Mouse (Mus musculus): Measurements from ENCODE around the gene Nolc1. TPM values are rescaled to one million over a fixed set of nuclear protein-coding genes. Genes with fewer than 3 reads are reported as not detected.
"Not testable (repeated sequence)": the region's sequence is repeated elsewhere in the genome, so short reads cannot be mapped to it uniquely, and the experiment has no call there.

The Nolc1 gene
- polyA plus RNA-seq, 1 experiment from 2014 or later: 22.5 TPM

GRCm38 (mm10) chr19:46110781-46111180 lies 35.1 kb downstream of the Nolc1 start:
- Histone ChIP-seq H3K27me3 (replicated peaks; ENCODE audit: insufficient read depth, low read length) (no peaks in the 10 kb centered on the region), H3K4me2 (replicated peaks; ENCODE audit: low read depth, low read length) (no peak overlapping the region), H3K9ac (replicated peaks; ENCODE audit: low read depth) (no peak overlapping the region), H3K27ac (ENCODE audit: low read length) (no peak overlapping the region), H3K9me3 (ENCODE audit: low read length) (no peaks in the 10 kb centered on the region), H3K4me3 (ENCODE audit: low read depth, low read length) (no peak overlapping the region), H3K4me1 (ENCODE audit: insufficient read depth, low read depth, low read length) (no peaks in the 10 kb centered on the region), H3K36me3 (ENCODE audit: insufficient read depth, low read length) (no peaks in the 10 kb centered on the region)
- ATAC-seq (no peak), DNase-seq (ENCODE audit: low spot score) (no peak)
- TF ChIP-seq EP300 (IDR thresholded peaks at IDR 0.05) (no peak), CTCF (IDR thresholded peaks at IDR 0.05) (no peak)
- WGBS: 81% methylated on average over 5 of the region's 5 CpGs

- Histone ChIP-seq H3K27ac (ENCODE audit: low read length) (no peak overlapping the region), H3K27me3 (replicated peaks; ENCODE audit: insufficient read depth, low read length) (no peaks in the 10 kb centered on the region), H3K9ac (replicated peaks; ENCODE audit: low read depth) (no peak overlapping the region), H3K4me2 (replicated peaks; ENCODE audit: low read depth, low read length) (no peak overlapping the region), H3K4me3 (ENCODE audit: low read depth, low read length) (no peak overlapping the region), H3K9me3 (ENCODE audit: low read length) (no peaks in the 10 kb centered on the region), H3K4me1 (ENCODE audit: insufficient read depth, low read depth, low read length) (no peaks in the 10 kb centered on the region), H3K36me3 (ENCODE audit: insufficient read depth, low read length) (no peaks in the 10 kb centered on the region)
- peak; percentile 24 for TF ChIP-seq CTCF (IDR thresholded peaks at IDR 0.05)
- TF ChIP-seq EP300 (IDR thresholded peaks at IDR 0.05): no peak
- DNase-seq (ENCODE audit: low spot score) (no peak), ATAC-seq (no peak)
- WGBS: 38% methylated on average over 4 of the region's 4 CpGs
Observed at GRCm38 (mm10) chr19:46114617-46115016, 39.0 kb downstream of the Nolc1 start.

- no peak overlapping the region for H3K4me2 ChIP-seq (replicated peaks; ENCODE audit: low read depth, low read length)
- WGBS: 78% methylated on average over 3 of the region's 3 CpGs
- DNase-seq (ENCODE audit: low spot score) (no peak), ATAC-seq (no peak)
- H3K27ac ChIP-seq (ENCODE audit: low read length): no peak overlapping the region
- no peak overlapping the region for H3K4me3 ChIP-seq (ENCODE audit: low read depth, low read length)
- H3K27me3 ChIP-seq (replicated peaks; ENCODE audit: insufficient read depth, low read length): no peaks in the 10 kb centered on the region
- H3K4me1 ChIP-seq (ENCODE audit: insufficient read depth, low read depth, low read length): no peaks in the 10 kb centered on the region
- H3K9me3 ChIP-seq (ENCODE audit: low read length): no peaks in the 10 kb centered on the region
- TF ChIP-seq EP300 (IDR thresholded peaks at IDR 0.05): no peak
- no peak for TF ChIP-seq CTCF (IDR thresholded peaks at IDR 0.05)
- H3K9ac ChIP-seq (replicated peaks; ENCODE audit: low read depth): no peak overlapping the region
- no peaks in the 10 kb centered on the region for H3K36me3 ChIP-seq (ENCODE audit: insufficient read depth, low read length)
Observed at GRCm38 (mm10) chr19:46119458-46119857, 43.8 kb downstream of the Nolc1 start.

- ATAC-seq: no peak
- Histone ChIP-seq H3K4me2 (replicated peaks; ENCODE audit: low read depth, low read length) (no peak overlapping the region), H3K4me1 (ENCODE audit: insufficient read depth, low read depth, low read length) (no peaks in the 10 kb centered on the region), H3K27ac (ENCODE audit: low read length) (no peak overlapping the region), H3K9ac (replicated peaks; ENCODE audit: low read depth) (no peak overlapping the region), H3K9me3 (ENCODE audit: low read length) (no peaks in the 10 kb centered on the region), H3K27me3 (replicated peaks; ENCODE audit: insufficient read depth, low read length) (no peaks in the 10 kb centered on the region), H3K4me3 (ENCODE audit: low read depth, low read length) (no peak overlapping the region), H3K36me3 (ENCODE audit: insufficient read depth, low read length) (no peaks in the 10 kb centered on the region)
- DNase-seq (ENCODE audit: low spot score): peak; percentile 14
- no peak for TF ChIP-seq EP300 (IDR thresholded peaks at IDR 0.05)
- TF ChIP-seq CTCF (IDR thresholded peaks at IDR 0.05): no peak
- WGBS: 44% methylated on average over 6 of the region's 6 CpGs
Observed at GRCm38 (mm10) chr19:46120872-46121271, 45.2 kb downstream of the Nolc1 start.

GRCm38 (mm10) chr19:46123876-46124275 lies 48.2 kb downstream of the Nolc1 start:
- DNase-seq (ENCODE audit: low spot score) (no peak), ATAC-seq (no peak)
- WGBS: 75% methylated on average over 3 of the region's 3 CpGs
- no peaks in the 10 kb centered on the region for H3K27me3 ChIP-seq (replicated peaks; ENCODE audit: insufficient read depth, low read length)
- no peak overlapping the region for H3K27ac ChIP-seq (ENCODE audit: low read length)
- no peaks in the 10 kb centered on the region for H3K9me3 ChIP-seq (ENCODE audit: low read length)
- no peaks in the 10 kb centered on the region for H3K4me1 ChIP-seq (ENCODE audit: insufficient read depth, low read depth, low read length)
- no peak for TF ChIP-seq CTCF (IDR thresholded peaks at IDR 0.05)
- no peak for TF ChIP-seq EP300 (IDR thresholded peaks at IDR 0.05)
- H3K4me3 ChIP-seq (ENCODE audit: low read depth, low read length): no peak overlapping the region
- no peak overlapping the region for H3K9ac ChIP-seq (replicated peaks; ENCODE audit: low read depth)
- H3K36me3 ChIP-seq (ENCODE audit: insufficient read depth, low read length): no peaks in the 10 kb centered on the region
- no peak overlapping the region for H3K4me2 ChIP-seq (replicated peaks; ENCODE audit: low read depth, low read length)

- H3K9me3 ChIP-seq (ENCODE audit: low read length): no peaks in the 10 kb centered on the region
- H3K27me3 ChIP-seq (replicated peaks; ENCODE audit: insufficient read depth, low read length): no peaks in the 10 kb centered on the region
- DNase-seq (ENCODE audit: low spot score) (no peak), ATAC-seq (no peak)
- TF ChIP-seq CTCF (IDR thresholded peaks at IDR 0.05): no peak
- no peak for TF ChIP-seq EP300 (IDR thresholded peaks at IDR 0.05)
- no peaks in the 10 kb centered on the region for H3K36me3 ChIP-seq (ENCODE audit: insufficient read depth, low read length)
- no peak overlapping the region for H3K9ac ChIP-seq (replicated peaks; ENCODE audit: low read depth)
- no peaks in the 10 kb centered on the region for H3K4me1 ChIP-seq (ENCODE audit: insufficient read depth, low read depth, low read length)
- H3K27ac ChIP-seq (ENCODE audit: low read length): no peak overlapping the region
- no peak overlapping the region for H3K4me2 ChIP-seq (replicated peaks; ENCODE audit: low read depth, low read length)
- no peak overlapping the region for H3K4me3 ChIP-seq (ENCODE audit: low read depth, low read length)
Observed at GRCm38 (mm10) chr19:46124651-46125050, 49.0 kb downstream of the Nolc1 start.

- no peak overlapping the region for H3K4me3 ChIP-seq (ENCODE audit: low read depth, low read length)
- no peak overlapping the region for H3K9ac ChIP-seq (replicated peaks; ENCODE audit: low read depth)
- ATAC-seq: no peak
- H3K9me3 ChIP-seq (ENCODE audit: low read length): no peaks in the 10 kb centered on the region
- no peak overlapping the region for H3K27ac ChIP-seq (ENCODE audit: low read length)
- no peaks in the 10 kb centered on the region for H3K27me3 ChIP-seq (replicated peaks; ENCODE audit: insufficient read depth, low read length)
- DNase-seq (ENCODE audit: low spot score): no peak
- no peak for TF ChIP-seq CTCF (IDR thresholded peaks at IDR 0.05)
- no peak for TF ChIP-seq EP300 (IDR thresholded peaks at IDR 0.05)
- no peaks in the 10 kb centered on the region for H3K4me1 ChIP-seq (ENCODE audit: insufficient read depth, low read depth, low read length)
- H3K36me3 ChIP-seq (ENCODE audit: insufficient read depth, low read length): no peaks in the 10 kb centered on the region
- WGBS: 82% methylated on average over 4 of the region's 4 CpGs
- H3K4me2 ChIP-seq (replicated peaks; ENCODE audit: low read depth, low read length): no peak overlapping the region
Observed at GRCm38 (mm10) chr19:46126301-46126700, 50.6 kb downstream of the Nolc1 start.

- not testable (repeated sequence) for DNase-seq (ENCODE audit: low spot score); H3K36me3 ChIP-seq (ENCODE audit: insufficient read depth, low read length); H3K4me2 ChIP-seq (replicated peaks; ENCODE audit: low read depth, low read length); H3K9ac ChIP-seq (replicated peaks; ENCODE audit: low read depth); H3K4me1 ChIP-seq (ENCODE audit: insufficient read depth, low read depth, low read length); H3K9me3 ChIP-seq (ENCODE audit: low read length); H3K27ac ChIP-seq (ENCODE audit: low read length); ATAC-seq; H3K4me3 ChIP-seq (ENCODE audit: low read depth, low read length)
- WGBS: 78% methylated on average over 6 of the region's 6 CpGs
- H3K27me3 ChIP-seq (replicated peaks; ENCODE audit: insufficient read depth, low read length): peaks cover 23% of the 10 kb centered on the region
Observed at GRCm38 (mm10) chr19:46129737-46130136, 54.1 kb downstream of the Nolc1 start.

Data from lung, postnatal 0 days (tissue).